Mouse (Mus musculus): ENCODE measurements at regions not wholly inside any gene's neighbourhood (a gene's known extent, or its start where the extent isn't known, plus 50 kb on each side); places are given as distances from the start of the nearest gene placed in this dataset.

DNA sequence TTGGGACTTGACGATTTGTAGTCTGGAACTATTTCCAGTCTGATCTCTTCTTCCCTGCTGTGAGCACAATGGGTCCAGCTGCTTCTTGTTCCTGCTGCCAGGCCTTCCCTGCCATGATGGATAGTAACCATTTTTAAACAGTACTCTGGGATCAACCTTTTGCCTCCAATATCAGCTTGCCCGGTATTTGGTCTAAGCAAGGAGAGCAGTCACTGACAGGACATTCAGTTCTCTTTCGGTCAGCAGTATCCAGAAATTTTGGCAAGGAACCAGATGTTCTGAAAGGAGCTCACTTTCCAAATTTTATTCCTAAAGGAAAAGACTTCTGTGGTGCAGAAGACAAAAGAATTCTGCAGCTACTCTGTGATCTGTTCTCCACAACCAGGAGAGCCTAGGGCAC is 162.6 kb upstream of the Mki67 start:
- H3K4me1 ChIP-seq (ENCODE audit: control insufficient read depth in 1 of 2, insufficient read depth in 2 of 2, low read length in 2 of 2), result no peaks in the 10 kb centered on the region
- H3K9ac ChIP-seq (ENCODE audit: control insufficient read depth, low read depth, low read length, poor library complexity, severe bottlenecking), result no peak overlapping the region
- no peak for DNase-seq (ENCODE audit: low read depth, low spot score)
- H3K27me3 ChIP-seq (ENCODE audit: control insufficient read depth in 1 of 2, insufficient read depth in 2 of 2, low read length in 2 of 2), result no peaks in the 10 kb centered on the region
- no peaks in the 10 kb centered on the region for H3K36me3 ChIP-seq (ENCODE audit: control insufficient read depth in 1 of 2, insufficient read depth in 2 of 2, low read length in 2 of 2)
- no peaks in the 10 kb centered on the region for H3K9me3 ChIP-seq (replicated peaks; ENCODE audit: insufficient read depth, low read length)
- no peak overlapping the region for H3K27ac ChIP-seq (ENCODE audit: control insufficient read depth, low read depth, low read length)
- no peaks in the 10 kb centered on the region for H3K79me2 ChIP-seq (ENCODE audit: control insufficient read depth, insufficient read depth, low read length, poor library complexity)
- TF ChIP-seq USF2 (IDR thresholded peaks at IDR 0.05; ENCODE audit: borderline replicate concordance in 1 of 2, insufficient read depth in 1 of 2, low read depth in 1 of 2, low read length in 2 of 2), result no peak
- no peak for TF ChIP-seq HCFC1 (IDR thresholded peaks at IDR 0.05; ENCODE audit: low read depth, low read length)
- no peak for TF ChIP-seq SIN3A (IDR thresholded peaks at IDR 0.05; ENCODE audit: low read length)
- no peak for TF ChIP-seq CHD2 (IDR thresholded peaks at IDR 0.05; ENCODE audit: low read length)
- TF ChIP-seq RAD21 (IDR thresholded peaks at IDR 0.05; ENCODE audit: low read depth, low read length), result no peak
- no peak for TF ChIP-seq ZMIZ1 (IDR thresholded peaks at IDR 0.05; ENCODE audit: low read depth, low read length)
- TF ChIP-seq MYC (IDR thresholded peaks at IDR 0.05; ENCODE audit: low read depth, low read length), result no peak
- TF ChIP-seq BHLHE40 (IDR thresholded peaks at IDR 0.05; ENCODE audit: borderline replicate concordance, low read depth, low read length), result no peak
- TF ChIP-seq RCOR1 (IDR thresholded peaks at IDR 0.05; ENCODE audit: low read depth, low read length), result no peak
- TF ChIP-seq MAZ (IDR thresholded peaks at IDR 0.05; ENCODE audit: low read depth, low read length), result no peak
- no peak for TF ChIP-seq GABPA (IDR thresholded peaks at IDR 0.05; ENCODE audit: low read depth, low read length)
- no peak for TF ChIP-seq EP300 (IDR thresholded peaks at IDR 0.05; ENCODE audit: low read depth in 1 of 2, low read length in 2 of 2)
- no peak for TF ChIP-seq MAFK (IDR thresholded peaks at IDR 0.05; ENCODE audit: borderline replicate concordance, low read depth, low read length)
- no peak for TF ChIP-seq UBTF (IDR thresholded peaks at IDR 0.05; ENCODE audit: borderline replicate concordance, insufficient read depth, low read depth, low read length)
- no peak for TF ChIP-seq ZKSCAN1 (IDR thresholded peaks at IDR 0.05; ENCODE audit: low read depth, low read length)
- no peak for TF ChIP-seq POLR2AphosphoS5 (IDR thresholded peaks at IDR 0.05; ENCODE audit: borderline replicate concordance, low read depth, low read length)
- no peak for TF ChIP-seq USF1 (IDR thresholded peaks at IDR 0.05; ENCODE audit: low read depth, low read length)
- no peak overlapping the region for H3K4me3 ChIP-seq (ENCODE audit: control insufficient read depth in 1 of 2, insufficient read depth in 1 of 2, low read depth in 2 of 2, low read length in 2 of 2)

DNA sequence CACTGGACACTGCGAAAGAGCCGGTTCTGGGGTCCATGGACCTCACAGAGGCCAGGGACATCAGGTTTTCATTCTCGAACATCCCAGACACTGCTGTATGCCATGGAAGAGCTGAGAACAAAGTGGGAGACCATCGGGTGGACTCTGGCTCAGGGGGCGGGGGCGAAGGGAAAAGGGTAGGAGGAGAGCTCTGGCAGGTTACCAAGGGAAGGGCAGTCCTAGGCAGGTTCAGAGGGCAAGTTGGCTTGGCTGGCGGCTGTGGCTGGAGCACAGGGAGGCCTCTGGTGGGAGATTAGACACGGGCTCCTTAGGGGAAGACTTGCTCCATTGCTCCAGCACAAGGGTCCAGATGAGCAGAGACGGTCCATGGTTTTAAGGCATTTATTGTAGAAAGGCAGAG is 164.3 kb upstream of the Mki67 start:
- Histone ChIP-seq H3K27me3 (ENCODE audit: control insufficient read depth in 1 of 2, insufficient read depth in 2 of 2, low read length in 2 of 2) (no peaks in the 10 kb centered on the region), H3K4me1 (ENCODE audit: control insufficient read depth in 1 of 2, insufficient read depth in 2 of 2, low read length in 2 of 2) (no peaks in the 10 kb centered on the region), H3K9ac (ENCODE audit: control insufficient read depth, low read depth, low read length, poor library complexity, severe bottlenecking) (no peak overlapping the region), H3K79me2 (ENCODE audit: control insufficient read depth, insufficient read depth, low read length, poor library complexity) (no peaks in the 10 kb centered on the region), H3K27ac (ENCODE audit: control insufficient read depth, low read depth, low read length) (no peak overlapping the region), H3K9me3 (replicated peaks; ENCODE audit: insufficient read depth, low read length) (no peaks in the 10 kb centered on the region), H3K4me3 (ENCODE audit: control insufficient read depth in 1 of 2, insufficient read depth in 1 of 2, low read depth in 2 of 2, low read length in 2 of 2) (no peak overlapping the region), H3K36me3 (ENCODE audit: control insufficient read depth in 1 of 2, insufficient read depth in 2 of 2, low read length in 2 of 2) (no peaks in the 10 kb centered on the region)
- DNase-seq (ENCODE audit: low read depth, low spot score), result no peak
- no peak for TF ChIP-seq MYC (IDR thresholded peaks at IDR 0.05; ENCODE audit: low read depth, low read length)
- no peak for TF ChIP-seq RAD21 (IDR thresholded peaks at IDR 0.05; ENCODE audit: low read depth, low read length)
- TF ChIP-seq MAZ (IDR thresholded peaks at IDR 0.05; ENCODE audit: low read depth, low read length), result no peak
- no peak for TF ChIP-seq CHD1 (IDR thresholded peaks at IDR 0.05; ENCODE audit: low read depth, low read length)
- TF ChIP-seq MAX (IDR thresholded peaks at IDR 0.05; ENCODE audit: low read length), result no peak
- no peak for TF ChIP-seq POLR2AphosphoS5 (IDR thresholded peaks at IDR 0.05; ENCODE audit: borderline replicate concordance, low read depth, low read length)
- TF ChIP-seq HCFC1 (IDR thresholded peaks at IDR 0.05; ENCODE audit: low read depth, low read length), result no peak
- TF ChIP-seq ZKSCAN1 (IDR thresholded peaks at IDR 0.05; ENCODE audit: low read depth, low read length), result no peak
- no peak for TF ChIP-seq NRF1 (IDR thresholded peaks at IDR 0.05; ENCODE audit: insufficient read depth, low read depth, low read length, poor library complexity, severe bottlenecking)
- TF ChIP-seq TBP (IDR thresholded peaks at IDR 0.05; ENCODE audit: low read depth, low read length), result no peak
- TF ChIP-seq ELF1 (IDR thresholded peaks at IDR 0.05; ENCODE audit: low read depth, low read length), result no peak
- TF ChIP-seq GABPA (IDR thresholded peaks at IDR 0.05; ENCODE audit: low read depth, low read length), result no peak
- TF ChIP-seq JUND (IDR thresholded peaks at IDR 0.05; ENCODE audit: low read depth, low read length), result no peak
- TF ChIP-seq SMC3 (IDR thresholded peaks at IDR 0.05; ENCODE audit: low read depth, low read length), result no peak
- TF ChIP-seq USF1 (IDR thresholded peaks at IDR 0.05; ENCODE audit: low read depth, low read length), result no peak
- TF ChIP-seq USF2 (IDR thresholded peaks at IDR 0.05; ENCODE audit: borderline replicate concordance in 1 of 2, insufficient read depth in 1 of 2, low read depth in 1 of 2, low read length in 2 of 2), result no peak
- no peak for TF ChIP-seq RCOR1 (IDR thresholded peaks at IDR 0.05; ENCODE audit: low read depth, low read length)
- TF ChIP-seq CHD2 (IDR thresholded peaks at IDR 0.05; ENCODE audit: low read length), result no peak
- TF ChIP-seq POLR2A (IDR thresholded peaks at IDR 0.05; ENCODE audit: control insufficient read depth in 1 of 2, insufficient read depth in 1 of 2, low read depth in 1 of 2, low read length in 2 of 2, poor library complexity in 1 of 2), result no peak

All from MEL (cell line).